Mouse (Mus musculus) liver, embryonic 14.5 days (tissue): ENCODE data around the gene Ccdc152.

Source experiments
- CTCF ChIP-seq: IDR thresholded peaks from 2 replicates; pipeline ENCODE4 v1.5.1; 2016; ENCODE audit warnings: antibody characterized with exemption, low read depth, control low read depth
- EP300 ChIP-seq: IDR thresholded peaks from 2 replicates; pipeline ENCODE4 v1.6.1; 2016; ENCODE audit warnings: antibody characterized with exemption, low read depth

DNA sequence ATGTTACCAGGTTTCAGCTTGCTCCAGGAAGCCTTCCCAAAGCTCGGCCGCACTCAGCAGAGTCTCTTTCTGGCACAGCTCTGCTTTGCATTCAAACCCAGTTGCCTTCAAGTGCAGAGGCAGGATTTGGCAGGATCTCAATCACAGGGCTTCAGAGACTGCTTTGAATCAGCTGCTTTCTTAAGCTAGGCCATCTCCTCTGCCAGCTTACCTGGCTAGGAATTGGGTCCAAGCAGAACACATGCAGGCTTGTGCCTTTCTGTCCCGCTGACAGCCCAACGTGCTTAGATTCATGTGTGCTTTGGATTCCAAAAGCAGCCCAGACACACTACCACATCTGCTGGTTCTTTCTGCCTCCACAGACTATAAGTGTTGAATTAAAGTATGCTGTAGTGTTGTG, 41.2 kb upstream of the Ccdc152 start:
- no peak for TF ChIP-seq CTCF
- TF ChIP-seq EP300: no peak
